Mouse (Mus musculus) stomach, postnatal 0 days (tissue): ENCODE results near the gene Tpo.

Experiments
- CTCF ChIP-seq: IDR thresholded peaks from 2 replicates; pipeline ENCODE4 v1.5.1; 2016; ENCODE audit warnings: antibody characterized with exemption, low read depth, mild to moderate bottlenecking, moderate library complexity
- EP300 ChIP-seq: optimal IDR thresholded peaks from 2 replicates; pipeline ENCODE3; 2016; ENCODE audit warnings: antibody characterized with exemption

DNA sequence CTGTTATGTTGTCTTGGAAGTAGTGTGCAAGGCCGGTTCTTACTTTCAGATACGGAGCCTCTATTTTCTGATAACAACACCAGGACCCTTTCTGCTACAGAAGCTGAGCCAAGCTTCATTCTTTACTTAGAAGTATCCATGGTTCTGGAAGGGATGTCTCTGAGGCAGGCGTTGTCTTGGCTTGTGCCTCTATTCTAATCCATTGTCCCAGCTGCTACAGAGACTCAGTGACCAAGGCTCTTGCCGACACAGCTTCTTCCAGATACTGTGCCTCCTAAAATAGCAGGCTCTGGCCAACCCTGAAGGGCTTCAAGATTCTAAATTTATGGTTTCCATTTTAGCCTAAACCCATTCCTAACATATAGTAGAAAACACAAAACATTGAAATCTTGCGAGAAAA is 123.7 kb downstream of the Tpo start:
- TF ChIP-seq CTCF = no peak
- no peak for TF ChIP-seq EP300
